Mouse (Mus musculus): ENCODE measurements at regions not wholly inside any gene's neighbourhood (a gene's known extent, or its start where the extent isn't known, plus 50 kb on each side); places are given as distances from the start of the nearest gene placed in this dataset.
A peak's percentile ranks its signal among the peaks of the same experiment; 100 is the strongest.

DNA sequence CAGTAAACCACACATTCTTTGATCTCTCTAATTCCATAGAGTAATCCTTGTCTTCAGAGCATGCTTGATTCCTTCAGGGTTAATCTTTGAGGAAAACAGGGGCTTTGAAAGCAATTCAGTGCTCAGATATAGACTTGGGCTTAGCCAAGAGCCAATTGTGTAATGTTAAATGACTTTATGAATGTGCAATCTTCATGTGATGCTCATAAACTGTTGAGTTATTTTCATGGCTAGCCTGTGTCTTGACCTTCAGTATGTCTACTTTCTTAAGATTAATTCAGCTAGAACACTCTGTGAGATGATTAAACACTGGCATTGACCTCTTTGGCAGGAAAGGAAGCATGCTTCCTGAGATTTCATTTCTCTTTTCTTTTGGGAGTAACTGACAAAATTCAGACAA, 147.8 kb downstream of the Gabrg2 start:
- no peak for DNase-seq (ENCODE audit: low read depth, low spot score)

DNA sequence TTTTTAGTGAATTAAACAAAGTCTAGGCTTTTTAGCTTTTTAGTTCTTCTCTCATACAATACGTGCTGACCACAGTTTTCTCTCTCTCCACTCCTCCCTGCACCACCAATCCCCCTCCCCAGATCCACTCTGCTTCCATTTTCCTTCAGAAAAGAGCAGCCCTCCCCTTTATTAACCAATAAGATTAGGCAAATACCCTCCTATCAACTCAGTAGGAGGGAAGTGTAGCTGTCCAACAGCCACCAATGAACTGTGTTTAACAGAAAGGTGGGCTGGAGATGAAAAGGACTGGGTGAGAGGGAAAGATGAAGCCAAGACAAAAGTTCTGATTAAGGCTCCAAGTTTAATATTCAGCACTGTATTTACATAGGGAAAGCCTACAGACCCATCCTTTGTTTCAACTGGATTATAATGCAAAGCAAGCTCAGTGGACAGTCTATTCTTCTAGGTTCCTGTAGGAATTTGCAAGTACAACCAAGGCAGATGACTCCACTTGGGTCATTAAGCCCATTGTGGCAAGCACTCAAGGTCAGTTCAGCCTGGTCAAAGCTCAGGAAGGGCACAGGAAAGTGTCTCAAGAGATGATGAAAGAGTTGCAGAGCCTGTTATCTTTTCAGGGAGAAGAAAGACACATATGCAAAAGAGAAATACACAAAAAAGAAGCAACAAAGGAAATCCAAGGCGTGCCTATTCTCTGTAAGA, 174.5 kb downstream of the Gabrg2 start:
- DNase-seq (ENCODE audit: low read depth, low spot score): peak; percentile 12

DNA sequence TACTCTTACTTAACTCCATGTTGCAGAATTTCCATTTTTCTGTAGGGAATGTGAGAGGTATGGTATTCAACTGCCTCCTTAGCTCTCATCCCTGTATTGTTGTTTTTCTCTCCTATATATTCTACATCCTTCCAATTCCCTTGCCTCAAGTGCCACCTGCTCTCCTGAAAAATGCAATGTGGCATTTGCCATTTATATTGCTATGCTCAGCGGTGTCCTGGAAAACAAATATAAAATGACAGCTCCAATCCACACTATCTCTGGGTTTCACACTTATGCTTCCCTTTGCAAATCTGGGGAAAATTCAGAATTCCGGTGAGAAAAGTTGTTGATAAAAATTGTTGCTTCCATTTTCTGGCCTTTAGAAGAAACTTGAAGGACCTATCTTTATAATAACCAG, 182.6 kb downstream of the Gabrg2 start:
- no peak for DNase-seq (ENCODE audit: low read depth, low spot score)

DNA sequence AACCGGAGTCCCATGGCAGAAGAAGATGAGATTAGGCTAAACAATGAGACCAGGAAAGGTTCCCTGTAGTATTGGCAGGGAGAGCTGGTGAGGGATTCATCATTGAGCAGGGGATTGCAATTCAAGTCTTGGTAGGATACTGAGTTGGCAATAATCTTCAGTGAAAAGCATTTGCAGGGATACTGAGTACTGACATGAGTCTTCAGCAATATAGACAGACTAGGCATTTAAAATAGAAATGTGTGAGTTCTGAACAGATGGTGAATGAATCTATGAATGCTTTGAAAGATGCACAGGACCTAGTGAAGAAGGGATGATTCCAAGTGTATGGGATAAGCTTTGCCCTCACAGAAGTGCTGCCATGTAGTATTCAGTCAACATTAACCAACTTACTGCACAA, 187.7 kb downstream of the Gabrg2 start:
- DNase-seq (ENCODE audit: low read depth, low spot score): no peak

DNA sequence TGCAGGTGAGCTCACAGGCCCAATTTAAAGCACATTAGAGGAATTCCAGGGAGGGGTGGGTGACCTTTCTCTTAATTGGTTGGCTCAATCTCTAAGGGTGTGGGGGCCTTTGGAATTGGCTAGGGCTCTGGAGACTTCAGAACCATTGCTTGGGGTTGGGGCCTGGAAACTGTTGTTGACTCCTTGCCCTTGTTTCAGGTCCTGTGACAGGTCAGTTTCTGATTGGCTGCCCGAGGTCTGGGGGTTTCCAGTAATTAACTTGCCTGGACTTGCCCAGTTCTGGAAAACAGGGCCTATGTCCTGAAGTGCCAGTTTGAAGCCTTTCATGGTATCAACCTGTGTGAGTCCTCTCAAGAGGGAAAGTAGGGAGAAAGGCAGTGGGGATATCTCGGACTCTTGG, 191.8 kb downstream of the Gabrg2 start:
- no peak for DNase-seq (ENCODE audit: low read depth, low spot score)

DNA sequence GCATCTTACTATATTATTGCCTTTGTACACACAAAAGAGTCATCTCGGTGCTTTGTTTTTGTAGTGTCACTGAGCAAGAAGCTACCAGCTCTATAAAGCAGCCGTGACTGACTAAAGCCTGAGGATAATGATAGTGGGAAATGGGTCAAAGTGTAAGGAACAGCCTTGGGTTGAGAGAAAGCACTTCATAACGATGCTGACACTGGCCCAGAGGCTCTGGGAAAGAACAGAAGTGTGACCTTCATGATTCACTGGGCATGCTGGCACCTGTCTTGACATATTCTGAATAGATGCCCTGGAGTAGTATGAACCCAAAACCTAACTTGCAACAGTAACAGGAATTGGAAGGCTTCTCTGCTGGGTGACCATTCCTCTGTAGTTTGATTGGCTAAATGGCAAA, 208.5 kb downstream of the Gabrg2 start:
- no peak for DNase-seq (ENCODE audit: low read depth, low spot score)

Data from mesoderm, embryonic 11.5 days (tissue).